Mouse (Mus musculus) heart, adult 2 months (tissue): ENCODE data around the gene Fam222b.

Experiments
- CTCF ChIP-seq: fragments of 200-600 bp; IDR thresholded peaks from 2 replicates; pipeline ENCODE4 v1.8.1; 2022; ENCODE audit warnings: antibody characterized with exemption, mild to moderate bottlenecking, moderate library complexity
- EP300 ChIP-seq: fragments of 200-500 bp; IDR thresholded peaks from 2 replicates; pipeline ENCODE4 v1.6.1; 2011; ENCODE audit warnings: low read depth, low read length, control low read depth; ENCODE audit not compliant: insufficient read depth
- POLR2A ChIP-seq: fragments of 200-500 bp; IDR thresholded peaks from 2 replicates; pipeline ENCODE4 v1.6.1; 2011; ENCODE audit warnings: mild to moderate bottlenecking, low read depth, low read length, control low read depth; ENCODE audit not compliant: insufficient read depth

GRCm38 (mm10) chr11:78163681-78164603 lies 69.5 kb downstream of the Fam222b start:
- TF ChIP-seq POLR2A (peak; percentile 14; the same call in 1 of the 2 replicates), CTCF (no peak), EP300 (no peak)
